Mouse (Mus musculus): ENCODE results near the gene Armh3. TPM values are rescaled to one million over a fixed set of nuclear protein-coding genes. Genes with fewer than 3 reads are reported as not detected.

Armh3 gene
- polyA plus RNA-seq, 1 experiment from 2014 or later = 19.4 TPM

GRCm38 (mm10) chr19:46039478-46039877 lies 41.2 kb upstream of the Armh3 start:
- H3K4me3 ChIP-seq = peak overlapping the region; percentile 99
- no peaks in the 10 kb centered on the region for H3K27me3 ChIP-seq (ENCODE audit: insufficient read depth, poor library complexity, severe bottlenecking)
- peak overlapping the region; percentile 98 for H3K27ac ChIP-seq
- no peaks in the 10 kb centered on the region for H3K9me3 ChIP-seq
- peaks cover 82% of the 10 kb centered on the region for H3K4me1 ChIP-seq (replicated peaks)
- 2% methylated on average over 27 of the region's 30 CpGs for WGBS
- DNase-seq (ENCODE audit: low spot score) = peak; percentile 92
- H3K36me3 ChIP-seq = peaks cover 26% of the 10 kb centered on the region

DNA sequence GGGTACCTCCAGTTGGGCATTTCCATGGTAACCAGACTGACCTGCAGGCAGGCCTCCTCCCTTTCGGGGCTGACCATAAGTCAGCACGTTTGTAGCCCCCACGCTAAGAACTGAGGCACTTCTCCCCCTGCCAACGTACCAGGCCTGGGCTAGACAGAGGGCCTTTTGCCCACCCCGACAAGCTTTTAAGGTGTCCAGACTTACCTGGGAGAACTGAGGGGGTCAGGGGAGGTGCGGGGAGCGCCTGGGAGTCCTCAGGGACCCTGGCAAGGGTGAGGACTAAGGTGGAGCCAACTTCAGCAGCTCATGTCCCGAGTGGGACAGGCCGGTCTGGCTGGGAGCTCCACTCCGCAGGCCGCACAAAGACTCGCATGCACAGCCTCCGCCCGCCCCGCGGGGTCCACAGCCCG lies 40.6 kb upstream of the Armh3 start:
- DNase-seq (ENCODE audit: low spot score) = peak; percentile 64
- under 1% methylated on average over 17 of the region's 17 CpGs for whole genome bisulfite sequencing
- Histone ChIP-seq H3K9me3 (no peaks in the 10 kb centered on the region), H3K4me3 (peak overlapping the region; percentile 99), H3K27me3 (ENCODE audit: insufficient read depth, poor library complexity, severe bottlenecking) (no peaks in the 10 kb centered on the region), H3K36me3 (peaks cover 32% of the 10 kb centered on the region), H3K27ac (peak overlapping the region; percentile 98), H3K4me1 (replicated peaks) (peaks cover 77% of the 10 kb centered on the region)

DNA sequence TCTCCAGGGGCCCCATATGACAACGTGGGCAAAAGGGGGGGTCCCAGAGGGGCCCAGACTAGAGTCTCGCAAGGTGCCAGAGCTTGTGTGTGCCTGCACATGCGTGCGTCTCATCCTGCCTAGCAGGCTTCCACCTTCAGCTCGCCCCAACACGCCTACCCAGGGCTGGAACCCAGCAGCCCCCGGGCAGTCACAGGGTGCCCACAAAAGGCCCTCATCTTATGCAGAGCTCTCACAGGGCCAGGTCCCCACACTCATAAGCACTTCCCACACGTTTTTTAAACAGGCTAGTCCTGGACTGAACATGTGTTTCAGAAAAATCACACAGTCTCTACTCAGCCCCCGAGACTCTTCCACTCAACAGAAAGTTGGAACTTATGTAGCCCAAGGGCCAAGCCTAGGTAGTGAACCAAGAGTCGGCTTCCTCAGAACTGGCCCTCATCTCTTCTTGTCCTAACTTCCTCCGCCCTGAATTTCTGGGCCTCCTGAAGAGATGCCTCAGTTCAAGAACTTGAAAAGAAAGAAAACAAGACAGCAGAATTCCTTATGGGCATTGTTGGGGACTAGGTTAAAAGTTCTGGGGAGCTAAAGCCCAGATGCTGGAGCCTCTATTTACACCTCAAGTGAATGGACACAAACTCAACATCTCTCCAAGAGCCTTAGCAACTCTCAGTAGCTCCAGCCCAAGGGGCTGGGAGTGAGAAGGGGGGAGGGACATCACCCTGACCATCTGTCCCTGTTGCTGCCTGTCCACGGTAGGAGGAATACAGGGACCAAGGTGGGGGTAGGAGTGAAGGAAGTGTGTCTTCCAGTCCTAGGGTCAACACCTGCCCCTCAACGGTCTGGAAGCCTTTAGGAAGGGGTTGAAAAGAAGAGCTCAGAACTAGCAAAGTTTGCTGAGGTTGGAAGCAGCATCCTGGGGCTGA lies 39.9 kb upstream of the Armh3 start:
- H3K9me3 ChIP-seq = no peaks in the 10 kb centered on the region
- peaks cover 72% of the 10 kb centered on the region for H3K4me1 ChIP-seq (replicated peaks)
- peaks cover 39% of the 10 kb centered on the region for H3K36me3 ChIP-seq
- H3K27ac ChIP-seq = peak overlapping the region; percentile 98
- DNase-seq (ENCODE audit: low spot score) = peak; percentile 35
- H3K27me3 ChIP-seq (ENCODE audit: insufficient read depth, poor library complexity, severe bottlenecking) = no peaks in the 10 kb centered on the region
- 20% methylated on average over 13 of the region's 13 CpGs for WGBS
- H3K4me3 ChIP-seq = peak overlapping the region; percentile 99

GRCm38 (mm10) chr19:46037243-46037924 lies 39.1 kb upstream of the Armh3 start:
- Histone ChIP-seq H3K4me3 (peak overlapping the region; percentile 99), H3K27ac (peak overlapping the region; percentile 98), H3K9me3 (no peaks in the 10 kb centered on the region), H3K4me1 (replicated peaks) (peaks cover 66% of the 10 kb centered on the region), H3K27me3 (ENCODE audit: insufficient read depth, poor library complexity, severe bottlenecking) (no peaks in the 10 kb centered on the region), H3K36me3 (peaks cover 47% of the 10 kb centered on the region)
- 31% methylated on average over 6 of the region's 6 CpGs for WGBS
- no peak for DNase-seq (ENCODE audit: low spot score)

- H3K36me3 ChIP-seq = peaks cover 54% of the 10 kb centered on the region
- peak overlapping the region; percentile 99 for H3K4me3 ChIP-seq
- H3K9me3 ChIP-seq = no peaks in the 10 kb centered on the region
- peak overlapping the region; percentile 98 for H3K27ac ChIP-seq
- no peaks in the 10 kb centered on the region for H3K27me3 ChIP-seq (ENCODE audit: insufficient read depth, poor library complexity, severe bottlenecking)
- DNase-seq (ENCODE audit: low spot score) = no peak
- H3K4me1 ChIP-seq (replicated peaks) = peaks cover 59% of the 10 kb centered on the region
- 77% methylated on average over 13 of the region's 13 CpGs for WGBS
These were observed 38.4 kb upstream of the Armh3 start for GRCm38 (mm10) chr19:46036477-46037242.

- Histone ChIP-seq H3K9me3 (no peaks in the 10 kb centered on the region), H3K36me3 (peaks cover 60% of the 10 kb centered on the region), H3K4me3 (peak overlapping the region; percentile 99; the same call in 1 of the 2 replicates), H3K27me3 (ENCODE audit: insufficient read depth, poor library complexity, severe bottlenecking) (no peaks in the 10 kb centered on the region), H3K27ac (no peak overlapping the region), H3K4me1 (replicated peaks) (peaks cover 52% of the 10 kb centered on the region)
- 96% methylated on average over 13 of the region's 13 CpGs for WGBS
- no peak for DNase-seq (ENCODE audit: low spot score)
These were observed 37.7 kb upstream of the Armh3 start for GRCm38 (mm10) chr19:46035971-46036370.

GRCm38 (mm10) chr19:46033911-46034310 lies 35.6 kb upstream of the Armh3 start:
- Histone ChIP-seq H3K36me3 (peaks cover 81% of the 10 kb centered on the region), H3K4me1 (replicated peaks) (peaks cover 35% of the 10 kb centered on the region), H3K27ac (no peak overlapping the region), H3K4me3 (no peak overlapping the region), H3K27me3 (ENCODE audit: insufficient read depth, poor library complexity, severe bottlenecking) (no peaks in the 10 kb centered on the region), H3K9me3 (peaks cover 6% of the 10 kb centered on the region)
- DNase-seq (ENCODE audit: low spot score) = no peak
- 96% methylated on average over 11 of the region's 11 CpGs for WGBS

DNA sequence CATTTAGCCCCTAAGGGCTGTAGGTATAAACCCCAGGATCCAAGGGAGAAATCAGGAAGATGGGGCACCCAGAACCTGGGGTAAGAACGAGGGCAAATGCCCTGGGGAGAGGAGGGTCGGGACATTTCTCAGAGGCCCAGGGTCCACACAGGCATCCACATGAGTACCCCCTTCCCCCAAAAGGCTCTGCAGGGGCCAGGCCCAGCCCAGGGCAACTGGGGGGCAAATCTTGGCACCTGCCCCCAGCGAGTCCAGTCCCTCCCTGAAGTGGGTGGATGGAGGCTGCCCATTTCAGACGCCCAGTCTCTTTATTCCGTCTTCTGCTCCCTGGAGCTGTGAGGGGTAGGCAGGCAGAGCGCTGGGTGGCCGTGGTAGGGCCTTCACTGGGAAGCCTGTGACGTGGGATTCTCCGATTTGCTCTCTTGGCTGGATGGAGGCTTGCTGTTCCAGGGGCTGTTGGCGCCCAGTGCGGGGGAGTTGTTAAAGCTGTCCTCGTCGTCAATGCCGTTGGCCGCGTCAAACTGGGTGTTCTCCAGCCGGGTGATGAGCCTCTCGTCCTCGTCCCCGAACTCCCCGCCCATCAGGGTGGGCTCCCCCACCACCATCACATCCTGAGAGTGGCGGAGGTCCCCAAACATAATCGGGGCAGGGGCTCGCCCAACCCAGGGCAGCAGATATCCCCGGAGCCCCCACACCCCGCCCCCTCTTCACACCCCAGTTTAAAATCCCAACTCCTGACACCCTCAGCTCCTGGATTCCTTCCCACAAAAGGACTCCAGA lies 34.6 kb upstream of the Armh3 start:
- Histone ChIP-seq H3K4me1 (replicated peaks) (peaks cover 25% of the 10 kb centered on the region), H3K27me3 (ENCODE audit: insufficient read depth, poor library complexity, severe bottlenecking) (no peaks in the 10 kb centered on the region), H3K27ac (no peak overlapping the region), H3K4me3 (no peak overlapping the region), H3K9me3 (peaks cover 6% of the 10 kb centered on the region), H3K36me3 (peaks cover 81% of the 10 kb centered on the region)
- no peak for DNase-seq (ENCODE audit: low spot score)
- WGBS = 88% methylated on average over 26 of the region's 26 CpGs

DNA sequence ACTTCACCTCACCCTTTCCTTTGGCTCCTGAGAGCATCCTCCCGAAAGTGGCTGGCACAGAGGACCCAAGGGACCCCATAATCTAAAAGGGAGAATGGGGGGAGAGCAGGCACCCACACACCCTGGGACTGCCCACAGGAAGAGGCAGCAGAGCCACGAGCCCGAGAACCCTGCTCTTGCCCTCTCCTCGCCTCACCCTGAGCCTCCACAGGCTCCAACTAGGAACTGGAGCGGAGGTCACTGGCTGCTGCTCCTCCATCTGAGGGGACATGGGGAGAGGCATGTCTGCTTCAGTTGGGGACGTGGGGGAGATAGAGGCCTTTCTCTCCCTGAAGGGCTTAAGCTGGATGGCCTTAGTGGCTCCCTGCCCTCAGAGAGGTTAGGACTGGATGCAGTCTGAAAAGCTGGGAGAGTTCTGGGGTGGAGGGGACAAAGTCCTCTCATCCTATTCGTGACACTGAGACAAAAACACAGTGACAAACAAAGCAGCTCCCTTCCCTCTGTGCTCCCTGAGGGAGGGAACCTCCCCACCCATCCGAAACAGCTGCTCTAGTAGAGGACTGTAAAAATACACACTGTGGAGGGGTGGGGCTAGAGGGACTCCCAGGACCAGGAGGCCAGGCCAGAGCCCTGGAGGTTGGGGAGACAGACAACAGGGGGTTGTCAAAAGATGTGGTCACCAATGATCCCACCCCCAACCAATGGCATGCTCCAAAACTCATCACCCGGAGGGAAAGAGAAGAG lies 33.6 kb upstream of the Armh3 start:
- Histone ChIP-seq H3K4me3 (no peak overlapping the region), H3K36me3 (peaks cover 79% of the 10 kb centered on the region), H3K4me1 (replicated peaks) (peaks cover 20% of the 10 kb centered on the region), H3K27me3 (ENCODE audit: insufficient read depth, poor library complexity, severe bottlenecking) (no peaks in the 10 kb centered on the region), H3K9me3 (peaks cover 6% of the 10 kb centered on the region), H3K27ac (no peak overlapping the region)
- WGBS = 74% methylated on average over 9 of the region's 9 CpGs
- no peak for DNase-seq (ENCODE audit: low spot score)

DNA sequence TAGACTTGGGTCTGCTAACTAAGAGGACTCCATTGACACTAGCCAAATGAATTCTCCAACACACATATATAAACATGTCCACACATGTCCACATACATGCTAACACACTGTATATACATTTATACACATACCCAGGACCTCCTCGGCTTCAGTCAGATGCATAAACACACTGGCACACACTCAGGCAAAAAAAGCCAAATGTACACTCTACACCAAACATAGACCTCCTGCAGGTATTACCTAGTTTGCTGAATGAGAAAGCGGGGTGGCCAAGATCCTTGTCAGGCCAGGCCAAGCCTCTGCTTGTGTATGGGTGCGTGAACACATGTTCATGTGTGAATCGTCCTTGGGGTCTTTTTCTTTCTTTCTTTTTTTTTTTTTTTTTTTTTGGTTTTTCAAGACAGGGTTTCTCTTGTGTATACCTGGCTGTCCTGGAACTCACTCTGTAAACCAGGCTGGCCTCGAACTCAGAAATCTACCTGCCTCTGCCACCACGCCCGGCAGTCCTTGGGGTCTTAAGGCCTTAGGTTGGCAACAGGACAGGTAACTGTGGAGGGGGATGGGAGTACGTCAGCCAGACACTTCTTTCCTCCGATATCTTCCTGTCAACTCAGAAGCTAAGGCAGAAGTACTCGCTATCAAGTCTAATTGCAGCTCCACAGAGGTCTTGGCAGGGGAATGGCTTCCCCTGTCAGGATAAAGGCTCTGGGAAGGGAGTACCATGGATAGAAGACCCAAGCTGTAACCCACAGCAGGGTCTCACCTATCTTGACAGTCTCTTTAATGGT lies 32.1 kb upstream of the Armh3 start:
- Histone ChIP-seq H3K4me3 (no peak overlapping the region), H3K27ac (no peak overlapping the region), H3K36me3 (peaks cover 64% of the 10 kb centered on the region), H3K27me3 (ENCODE audit: insufficient read depth, poor library complexity, severe bottlenecking) (no peaks in the 10 kb centered on the region), H3K9me3 (peaks cover 6% of the 10 kb centered on the region), H3K4me1 (replicated peaks) (peaks cover 16% of the 10 kb centered on the region)
- DNase-seq (ENCODE audit: low spot score) = no peak
- WGBS = 95% methylated on average over 10 of the region's 10 CpGs

GRCm38 (mm10) chr19:46029652-46030051 lies 31.4 kb upstream of the Armh3 start:
- Histone ChIP-seq H3K9me3 (peaks cover 6% of the 10 kb centered on the region), H3K4me3 (no peak overlapping the region), H3K4me1 (replicated peaks) (peaks cover 16% of the 10 kb centered on the region), H3K36me3 (peaks cover 57% of the 10 kb centered on the region), H3K27ac (no peak overlapping the region), H3K27me3 (ENCODE audit: insufficient read depth, poor library complexity, severe bottlenecking) (no peaks in the 10 kb centered on the region)
- 96% methylated on average over 1 of the region's 1 CpGs for WGBS
- DNase-seq (ENCODE audit: low spot score) = no peak

Measured in hindbrain, embryonic 10.5 days (tissue).